Mouse (Mus musculus): ENCODE data around the gene Hdac7. TPM values are rescaled to one million over a fixed set of nuclear protein-coding genes. Genes with fewer than 3 reads are reported as not detected.

The Hdac7 gene
- polyA plus RNA-seq, 1 experiment from 2014 or later: 27.8 TPM

DNA sequence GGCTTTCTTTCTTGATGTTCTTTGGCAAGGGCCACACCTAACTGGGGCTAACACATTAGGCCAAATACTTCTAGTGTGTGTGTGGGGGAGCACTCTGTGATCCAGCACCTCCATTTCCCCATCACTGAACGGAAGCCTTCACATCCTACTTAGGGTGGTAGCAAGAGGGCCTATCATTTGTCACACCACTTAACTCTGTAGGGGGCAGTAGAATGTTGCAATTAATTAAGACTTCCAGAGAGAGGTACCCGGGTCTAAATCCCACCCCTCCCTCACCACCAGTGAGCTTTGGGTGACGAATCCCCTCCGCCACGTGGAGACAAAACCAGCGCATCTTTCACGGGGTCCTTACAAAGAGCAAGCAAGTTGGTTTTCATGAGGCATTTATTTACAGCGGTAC lies 9.8 kb upstream of the Hdac7 start:
- peaks cover 39% of the 10 kb centered on the region for H3K27me3 ChIP-seq (replicated peaks)
- H3K9me3 ChIP-seq (replicated peaks): no peaks in the 10 kb centered on the region
- WGBS: 34% methylated on average over 8 of the region's 8 CpGs
- no peak for ATAC-seq (ENCODE audit: insufficient number of reproducible peaks, low FRiP score)
- no peak overlapping the region for H3K27ac ChIP-seq (ENCODE audit: poor library complexity, severe bottlenecking)
- no peak overlapping the region for H3K4me3 ChIP-seq
- H3K36me3 ChIP-seq: no peaks in the 10 kb centered on the region
- no peaks in the 10 kb centered on the region for H3K4me1 ChIP-seq (replicated peaks)
- no peak overlapping the region for H3K9ac ChIP-seq
- H3K4me2 ChIP-seq: no peak overlapping the region

- Histone ChIP-seq H3K4me1 (replicated peaks) (no peaks in the 10 kb centered on the region), H3K27ac (ENCODE audit: poor library complexity, severe bottlenecking) (no peak overlapping the region), H3K4me3 (no peak overlapping the region), H3K36me3 (no peaks in the 10 kb centered on the region), H3K4me2 (no peak overlapping the region), H3K9me3 (replicated peaks) (no peaks in the 10 kb centered on the region), H3K27me3 (replicated peaks) (peaks cover 23% of the 10 kb centered on the region), H3K9ac (no peak overlapping the region)
- 92% methylated on average over 3 of the region's 3 CpGs for WGBS
- no peak for ATAC-seq (ENCODE audit: insufficient number of reproducible peaks, low FRiP score)
Observed at GRCm38 (mm10) chr15:97852291-97852690, 8.0 kb upstream of the Hdac7 start.

GRCm38 (mm10) chr15:97851011-97851410 lies 6.7 kb upstream of the Hdac7 start:
- no peak for ATAC-seq (ENCODE audit: insufficient number of reproducible peaks, low FRiP score)
- H3K27me3 ChIP-seq (replicated peaks): peaks cover 10% of the 10 kb centered on the region

DNA sequence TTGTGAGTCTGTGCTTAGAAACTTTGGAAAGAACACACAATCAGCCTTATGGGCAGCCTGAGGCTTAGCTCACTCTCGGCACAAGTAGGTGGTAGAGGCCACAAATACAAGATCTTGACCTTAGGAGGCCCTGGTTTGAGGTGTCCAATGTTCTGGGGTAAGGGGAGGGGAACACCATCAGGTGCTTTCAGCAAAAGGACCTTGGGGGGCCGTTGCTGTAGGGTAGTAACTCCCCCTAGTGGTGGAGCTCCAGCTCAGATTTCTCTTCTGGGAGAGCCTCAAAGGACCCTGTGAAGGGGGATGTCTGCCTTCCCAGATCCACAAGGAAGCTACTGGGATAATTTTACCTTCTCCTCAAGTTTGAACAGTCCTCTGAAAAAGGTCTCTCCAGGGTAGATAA lies 6.1 kb upstream of the Hdac7 start:
- no peak overlapping the region for H3K4me3 ChIP-seq
- no peaks in the 10 kb centered on the region for H3K4me1 ChIP-seq (replicated peaks)
- H3K9ac ChIP-seq: no peak overlapping the region; the same call in 1 of the 2 replicates
- no peak for ATAC-seq (ENCODE audit: insufficient number of reproducible peaks, low FRiP score)
- H3K27me3 ChIP-seq (replicated peaks): peaks cover 5% of the 10 kb centered on the region
- H3K4me2 ChIP-seq: no peak overlapping the region
- no peaks in the 10 kb centered on the region for H3K36me3 ChIP-seq
- WGBS: 24% methylated on average over 2 of the region's 2 CpGs
- no peaks in the 10 kb centered on the region; the same call in 1 of the 2 replicates for H3K9me3 ChIP-seq (replicated peaks)
- H3K27ac ChIP-seq (ENCODE audit: poor library complexity, severe bottlenecking): no peak overlapping the region

More at GRCm38 (mm10) chr15:97851011-97851410, 6.7 kb upstream of the Hdac7 start:
- Histone ChIP-seq H3K9me3 (replicated peaks) (no peaks in the 10 kb centered on the region; the same call in 1 of the 2 replicates), H3K27ac (ENCODE audit: poor library complexity, severe bottlenecking) (no peak overlapping the region), H3K36me3 (no peaks in the 10 kb centered on the region), H3K4me1 (replicated peaks) (no peaks in the 10 kb centered on the region), H3K4me2 (no peak overlapping the region), H3K4me3 (no peak overlapping the region), H3K9ac (no peak overlapping the region)
- WGBS: 67% methylated on average over 5 of the region's 5 CpGs

GRCm38 (mm10) chr15:97849116-97849911 lies 5.0 kb upstream of the Hdac7 start:
- H3K27ac ChIP-seq (ENCODE audit: poor library complexity, severe bottlenecking): peak overlapping the region; percentile 22; the same call in 1 of the 2 replicates
- ATAC-seq (ENCODE audit: insufficient number of reproducible peaks, low FRiP score): peak; percentile 63
- H3K27me3 ChIP-seq (replicated peaks): no peaks in the 10 kb centered on the region
- peak overlapping the region; percentile 76 for H3K4me2 ChIP-seq
- no peaks in the 10 kb centered on the region; the same call in 1 of the 2 replicates for H3K9me3 ChIP-seq (replicated peaks)
- H3K4me3 ChIP-seq: peak overlapping the region; percentile 34
- WGBS: 7% methylated on average over 19 of the region's 19 CpGs
- H3K9ac ChIP-seq: peak overlapping the region; percentile 64
- no peaks in the 10 kb centered on the region; the same call in 1 of the 2 replicates for H3K4me1 ChIP-seq (replicated peaks)
- no peaks in the 10 kb centered on the region for H3K36me3 ChIP-seq

DNA sequence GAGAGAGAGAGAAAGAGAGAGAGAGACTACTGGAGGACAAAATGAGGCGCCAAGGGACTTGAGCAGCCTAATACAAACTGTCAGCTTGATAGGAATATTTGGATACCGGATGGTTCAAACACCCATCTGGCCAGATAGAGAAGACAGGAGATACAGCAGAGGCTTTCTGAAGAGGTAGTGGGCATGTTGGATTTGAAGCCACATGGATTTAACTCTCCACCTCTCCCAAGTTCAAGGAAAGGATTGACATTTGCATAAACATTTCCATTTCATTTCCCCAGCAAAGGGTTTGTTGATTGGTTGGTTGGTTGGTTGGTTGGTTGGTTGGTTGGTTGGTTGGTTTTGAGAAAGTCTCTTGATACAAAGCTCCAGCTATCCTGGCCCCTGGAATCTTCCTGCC lies 3.6 kb upstream of the Hdac7 start:
- Histone ChIP-seq H3K9ac (no peak overlapping the region), H3K4me1 (replicated peaks) (no peaks in the 10 kb centered on the region; the same call in 1 of the 2 replicates), H3K9me3 (replicated peaks) (no peaks in the 10 kb centered on the region; the same call in 1 of the 2 replicates), H3K4me3 (no peak overlapping the region), H3K27ac (ENCODE audit: poor library complexity, severe bottlenecking) (no peak overlapping the region), H3K36me3 (no peaks in the 10 kb centered on the region), H3K27me3 (replicated peaks) (peaks cover 6% of the 10 kb centered on the region; the same call in 1 of the 2 replicates), H3K4me2 (no peak overlapping the region)
- ATAC-seq (ENCODE audit: insufficient number of reproducible peaks, low FRiP score): no peak
- 84% methylated on average over 2 of the region's 2 CpGs for WGBS

DNA sequence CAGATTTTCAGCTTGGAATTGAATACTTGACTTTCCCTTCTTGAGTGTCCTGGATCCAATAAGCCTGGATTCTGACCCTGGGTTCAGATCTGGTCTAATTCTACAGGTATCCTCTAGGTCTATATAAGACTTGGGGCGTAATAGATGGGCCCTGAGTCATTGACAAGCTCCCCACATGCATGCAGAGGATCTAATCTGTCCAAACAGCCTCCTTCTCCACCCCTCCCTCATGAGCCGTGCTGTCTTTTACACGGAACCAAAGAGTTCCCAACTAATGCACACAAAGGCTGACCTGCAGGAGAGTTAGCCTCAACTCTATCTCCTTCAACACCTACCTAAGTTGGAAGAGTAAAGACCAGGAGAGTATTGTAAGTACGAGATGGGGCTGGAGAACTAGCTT lies 3.0 kb upstream of the Hdac7 start:
- Histone ChIP-seq H3K4me1 (replicated peaks) (no peaks in the 10 kb centered on the region; the same call in 1 of the 2 replicates), H3K27me3 (replicated peaks) (peaks cover 6% of the 10 kb centered on the region; the same call in 1 of the 2 replicates)
- 79% methylated on average over 4 of the region's 4 CpGs for WGBS

DNA sequence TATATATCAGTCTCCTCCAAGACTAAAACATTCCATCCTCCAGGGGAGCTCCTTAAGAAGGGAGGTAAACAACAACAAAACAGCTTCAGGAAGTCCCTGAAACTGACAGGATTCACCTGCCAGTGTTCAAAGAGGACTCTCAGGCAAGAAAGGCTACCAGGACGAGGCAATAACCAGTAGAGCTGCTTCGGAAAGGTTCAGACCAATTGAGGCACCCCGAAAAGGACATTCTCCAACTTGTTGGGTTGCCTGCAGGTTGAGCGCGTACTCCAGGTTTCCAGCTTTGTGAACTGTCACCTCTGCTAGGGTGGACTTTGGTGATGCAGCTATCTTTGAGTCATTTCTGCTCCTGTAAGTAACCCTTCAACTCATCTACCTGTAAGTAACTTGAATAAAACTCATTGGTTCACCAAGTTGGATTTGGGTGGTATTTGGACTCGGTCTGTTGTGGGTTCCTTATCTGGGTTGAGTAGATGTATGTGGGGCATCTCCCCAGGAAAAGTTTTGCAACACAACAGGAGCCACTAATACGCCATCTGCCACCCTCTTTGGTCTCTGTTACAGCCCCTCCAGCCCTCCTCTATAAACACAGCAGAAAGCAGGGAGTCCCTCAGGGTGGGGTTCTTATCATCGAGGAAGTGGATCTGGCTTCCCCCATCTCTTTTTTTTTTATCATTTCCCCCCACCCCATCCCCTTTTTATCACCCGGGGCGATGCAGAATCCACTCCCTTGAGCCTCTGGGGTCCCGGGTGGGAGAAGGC lies 2.0 kb upstream of the Hdac7 start:
- no peak for ATAC-seq (ENCODE audit: insufficient number of reproducible peaks, low FRiP score)
- no peaks in the 10 kb centered on the region for H3K36me3 ChIP-seq
- no peak overlapping the region for H3K27ac ChIP-seq (ENCODE audit: poor library complexity, severe bottlenecking)
- H3K4me2 ChIP-seq: no peak overlapping the region
- no peaks in the 10 kb centered on the region; the same call in 1 of the 2 replicates for H3K9me3 ChIP-seq (replicated peaks)
- no peak overlapping the region for H3K9ac ChIP-seq
- H3K27me3 ChIP-seq (replicated peaks): peaks cover 6% of the 10 kb centered on the region; the same call in 1 of the 2 replicates
- WGBS: 74% methylated on average over 11 of the region's 11 CpGs
- H3K4me1 ChIP-seq (replicated peaks): no peaks in the 10 kb centered on the region; the same call in 1 of the 2 replicates
- no peak overlapping the region for H3K4me3 ChIP-seq

More for the DNA sequence above, 3.0 kb upstream of the Hdac7 start:
- Histone ChIP-seq H3K36me3 (no peaks in the 10 kb centered on the region), H3K4me3 (no peak overlapping the region), H3K9me3 (replicated peaks) (no peaks in the 10 kb centered on the region; the same call in 1 of the 2 replicates), H3K27ac (ENCODE audit: poor library complexity, severe bottlenecking) (no peak overlapping the region), H3K9ac (no peak overlapping the region), H3K4me2 (no peak overlapping the region)
- ATAC-seq (ENCODE audit: insufficient number of reproducible peaks, low FRiP score): no peak

GRCm38 (mm10) chr15:97843247-97843651 lies 1.1 kb downstream of the Hdac7 start:
- no peak overlapping the region for H3K4me2 ChIP-seq
- no peak overlapping the region for H3K4me3 ChIP-seq
- ATAC-seq (ENCODE audit: insufficient number of reproducible peaks, low FRiP score): no peak
- no peak overlapping the region for H3K9ac ChIP-seq
- 52% methylated on average over 7 of the region's 7 CpGs for WGBS
- no peaks in the 10 kb centered on the region for H3K36me3 ChIP-seq
- H3K27me3 ChIP-seq (replicated peaks): peaks cover 6% of the 10 kb centered on the region; the same call in 1 of the 2 replicates
- H3K27ac ChIP-seq (ENCODE audit: poor library complexity, severe bottlenecking): no peak overlapping the region
- H3K9me3 ChIP-seq (replicated peaks): no peaks in the 10 kb centered on the region; the same call in 1 of the 2 replicates
- peaks cover 21% of the 10 kb centered on the region for H3K4me1 ChIP-seq (replicated peaks)

DNA sequence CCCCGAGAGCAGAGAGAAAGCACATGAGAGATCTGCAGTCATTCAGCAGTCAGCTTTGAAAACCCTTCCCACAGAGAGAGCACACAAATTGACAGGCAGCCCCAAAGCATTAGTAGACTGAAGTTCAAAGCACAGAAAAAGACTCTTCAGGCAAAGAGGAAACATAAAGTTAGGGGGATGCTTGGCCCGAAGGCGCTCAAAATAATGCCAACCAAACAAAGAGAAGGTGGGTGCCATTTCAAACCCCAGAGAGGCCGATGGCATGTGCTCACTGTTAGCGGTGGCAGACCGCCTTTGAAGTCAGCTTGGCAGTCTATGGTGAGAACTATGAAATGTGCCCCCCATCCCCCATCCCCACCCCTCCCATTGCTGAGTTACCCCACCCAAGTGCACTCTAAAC lies 2.2 kb downstream of the Hdac7 start:
- Histone ChIP-seq H3K27me3 (replicated peaks) (peaks cover 6% of the 10 kb centered on the region; the same call in 1 of the 2 replicates), H3K4me1 (replicated peaks) (peaks cover 33% of the 10 kb centered on the region), H3K27ac (ENCODE audit: poor library complexity, severe bottlenecking) (no peak overlapping the region), H3K4me2 (no peak overlapping the region), H3K4me3 (no peak overlapping the region), H3K9me3 (replicated peaks) (no peaks in the 10 kb centered on the region; the same call in 1 of the 2 replicates), H3K9ac (no peak overlapping the region), H3K36me3 (no peaks in the 10 kb centered on the region)
- WGBS: 85% methylated on average over 6 of the region's 6 CpGs
- no peak for ATAC-seq (ENCODE audit: insufficient number of reproducible peaks, low FRiP score)

DNA sequence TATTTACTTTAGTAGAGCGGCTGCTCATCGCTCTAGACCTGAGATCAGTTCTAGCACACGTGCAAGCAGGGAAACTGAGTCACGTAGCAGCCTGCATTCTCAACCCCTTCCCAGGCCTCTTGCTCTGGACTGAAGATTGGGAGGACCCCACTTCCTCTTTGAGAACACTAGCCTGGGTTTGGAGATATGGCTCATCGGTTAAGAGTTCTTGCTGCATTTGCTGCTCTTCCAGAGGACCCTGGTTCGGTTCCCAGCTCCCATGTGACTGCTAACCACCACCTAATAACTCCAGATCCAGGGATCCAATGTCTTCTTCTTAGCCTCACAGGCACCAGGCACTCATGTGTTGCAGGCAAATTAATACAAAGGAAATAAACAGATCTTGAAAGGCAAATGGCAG lies 2.9 kb downstream of the Hdac7 start:
- no peak for ATAC-seq (ENCODE audit: insufficient number of reproducible peaks, low FRiP score)
- no peaks in the 10 kb centered on the region for H3K36me3 ChIP-seq
- peaks cover 6% of the 10 kb centered on the region; the same call in 1 of the 2 replicates for H3K27me3 ChIP-seq (replicated peaks)
- H3K4me3 ChIP-seq: no peak overlapping the region
- H3K4me2 ChIP-seq: no peak overlapping the region
- H3K9ac ChIP-seq: no peak overlapping the region
- WGBS: 89% methylated on average over 6 of the region's 6 CpGs
- no peaks in the 10 kb centered on the region; the same call in 1 of the 2 replicates for H3K9me3 ChIP-seq (replicated peaks)
- H3K27ac ChIP-seq (ENCODE audit: poor library complexity, severe bottlenecking): no peak overlapping the region
- peaks cover 40% of the 10 kb centered on the region for H3K4me1 ChIP-seq (replicated peaks)
